9 mouse cellular contexts compared by ENCODE assay signal in the genomic region with DNA sequence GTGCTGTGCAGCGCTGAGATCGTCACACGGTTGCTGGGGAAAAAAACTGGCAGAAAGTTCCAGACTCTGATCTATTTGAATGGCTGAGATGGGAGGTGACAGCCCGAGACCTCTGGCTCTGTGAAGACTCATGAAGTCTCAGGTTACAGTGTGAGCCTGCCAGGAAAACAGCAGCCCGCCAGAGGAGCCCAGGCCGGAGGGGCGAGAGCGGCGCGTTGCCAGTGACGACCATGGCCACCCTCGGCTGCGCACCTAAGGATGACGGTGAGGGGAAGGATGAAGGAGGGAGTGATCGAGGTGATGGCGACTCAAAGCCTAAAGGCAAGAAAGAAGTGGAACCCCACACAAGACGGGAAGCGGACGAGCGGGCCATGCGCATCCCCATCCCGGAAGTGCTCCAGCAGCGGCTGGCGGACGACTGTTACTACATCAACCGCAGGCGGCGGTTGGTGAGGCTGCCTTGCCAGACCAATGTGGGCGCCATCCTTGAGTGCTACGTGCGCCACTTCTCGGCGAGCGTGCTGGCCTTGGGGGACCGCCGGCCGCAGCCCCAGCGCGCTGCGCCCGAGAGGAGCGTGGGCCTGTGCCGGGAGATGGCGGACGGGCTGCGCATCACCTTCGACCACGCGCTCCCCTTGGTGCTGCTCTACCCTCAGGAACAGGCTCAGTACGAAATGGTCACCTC. TPM values are rescaled to one million over a fixed set of nuclear protein-coding genes. Genes with fewer than 3 reads are reported as not detected.
A peak's percentile ranks its signal among the peaks of the same experiment; 100 is the strongest.
DNase-seq lines count a peak whose midpoint lies in the region; ATAC-seq and TF ChIP-seq lines count a peak whose summit lies in the region.
"Had no signal": no experiment of that assay in that cellular context is flagged by ENCODE, and none has a peak within 500 bp of the region (broad histone marks: within the 10 kb centered on the region; RNA-seq: fewer than 3 reads in every experiment).

No protein-coding gene starts in this region.

- no peaks in the 10 kb centered on the region for H3K36me3 ChIP-seq in E14TG2a.4 (ENCODE audit: insufficient read depth, low read length)
- H3K36me3 ChIP-seq in hindbrain, embryonic 10.5 days, result no peaks in the 10 kb centered on the region
- no peaks in the 10 kb centered on the region for H3K36me3 ChIP-seq in lung, embryonic 14.5 days (ENCODE audit: insufficient read depth)
- H3K36me3 ChIP-seq in neural tube, embryonic 15.5 days, result no peaks in the 10 kb centered on the region

- peak; percentile 74 for DNase-seq in cerebellum, adult 9-10 months
- DNase-seq in frontal cortex, adult 2 months (ENCODE audit: extremely low spot score in 1 of 2, low spot score in 1 of 2), result peak; percentile 37 to 77
- DNase-seq in hindbrain, embryonic 10.5 days (ENCODE audit: low spot score), result peak; percentile 84
- DNase-seq in layer of hippocampus, adult 9-10 months (ENCODE audit: low spot score), result peak; percentile 56
- peak; percentile 80 for DNase-seq in lung, embryonic 14.5 days
- peak; percentile 61 for DNase-seq in testis, postnatal 10 days (ENCODE audit: low spot score)

- WGBS in hindbrain, embryonic 10.5 days, result under 1% methylated on average over 50 of the region's 50 CpGs
- under 1% methylated on average over 50 of the region's 50 CpGs for WGBS in lung, embryonic 14.5 days
- WGBS in neural tube, embryonic 15.5 days, result under 1% methylated on average over 50 of the region's 50 CpGs

- TF ChIP-seq CTCF in E14TG2a.4 (conservative IDR thresholded peaks at IDR 0.05; ENCODE audit: low read length), result no peak
- TF ChIP-seq CTCF in lung, embryonic 14.5 days (IDR thresholded peaks at IDR 0.05; ENCODE audit: low read depth), result no peak

- ATAC-seq in lung, embryonic 14.5 days (ENCODE audit: insufficient read depth), result peak; percentile 95
- ATAC-seq in neural tube, embryonic 15.5 days (ENCODE audit: low FRiP score), result peak; percentile 94
- ATAC-seq: Patski had no signal

- H3K27me3 ChIP-seq in E14TG2a.4 (ENCODE audit: insufficient read depth, low read length), result no peaks in the 10 kb centered on the region
- H3K27me3 ChIP-seq in hindbrain, embryonic 10.5 days (ENCODE audit: insufficient read depth, poor library complexity, severe bottlenecking), result no peaks in the 10 kb centered on the region
- H3K27me3 ChIP-seq in lung, embryonic 14.5 days (ENCODE audit: insufficient read depth, low read length), result no peaks in the 10 kb centered on the region
- no peaks in the 10 kb centered on the region for H3K27me3 ChIP-seq in neural tube, embryonic 15.5 days (replicated peaks)
- H3K27me3 ChIP-seq: Patski had no signal

- H3K4me2 ChIP-seq in lung, embryonic 14.5 days, result peak overlapping the region; percentile 83
- H3K4me2 ChIP-seq in neural tube, embryonic 15.5 days, result peak overlapping the region; percentile 78

- peak overlapping the region; percentile 82 for H3K4me3 ChIP-seq in E14TG2a.4 (replicated peaks; ENCODE audit: low read length)
- peak overlapping the region; percentile 69 for H3K4me3 ChIP-seq in hindbrain, embryonic 10.5 days
- peak overlapping the region; percentile 55 for H3K4me3 ChIP-seq in lung, embryonic 14.5 days (ENCODE audit: low read depth, low read length)
- peak overlapping the region; percentile 64 for H3K4me3 ChIP-seq in neural tube, embryonic 15.5 days (replicated peaks)

- H3K4me1 ChIP-seq in E14TG2a.4 (replicated peaks; ENCODE audit: low read depth, low read length), result peaks cover 4% of the 10 kb centered on the region; the same call in 1 of the 2 replicates
- H3K4me1 ChIP-seq in hindbrain, embryonic 10.5 days (replicated peaks), result peaks cover 11% of the 10 kb centered on the region
- H3K4me1 ChIP-seq in lung, embryonic 14.5 days (ENCODE audit: insufficient read depth), result no peaks in the 10 kb centered on the region
- peaks cover 10% of the 10 kb centered on the region for H3K4me1 ChIP-seq in neural tube, embryonic 15.5 days

- peak overlapping the region; percentile 93 for H3K27ac ChIP-seq in hindbrain, embryonic 10.5 days
- H3K27ac ChIP-seq in lung, embryonic 14.5 days (ENCODE audit: low read depth), result peak overlapping the region; percentile 36; the same call in 1 of the 2 replicates
- peak overlapping the region; percentile 92 for H3K27ac ChIP-seq in neural tube, embryonic 15.5 days (replicated peaks)

- H3K9me3 ChIP-seq in E14TG2a.4 (ENCODE audit: low read length), result no peaks in the 10 kb centered on the region
- no peaks in the 10 kb centered on the region for H3K9me3 ChIP-seq in hindbrain, embryonic 10.5 days
- H3K9me3 ChIP-seq in lung, embryonic 14.5 days (ENCODE audit: low read depth, low read length), result no peaks in the 10 kb centered on the region
- no peaks in the 10 kb centered on the region for H3K9me3 ChIP-seq in neural tube, embryonic 15.5 days (replicated peaks)

- H3K9ac ChIP-seq in lung, embryonic 14.5 days, result peak overlapping the region; percentile 66
- peak overlapping the region; percentile 78 for H3K9ac ChIP-seq in neural tube, embryonic 15.5 days (replicated peaks)

RNA-seq across cellular contexts. Expression of a gene that starts 8.4 kb away (rescaled TPM):
- 16.9 and 19.2 TPM in 2 replicates for polyA plus RNA-seq in frontal cortex, adult 2 months (2012; rRNA removed)
- 6.8 and 10.2 TPM in 2 replicates for polyA plus RNA-seq in hindbrain, embryonic 10.5 days (2016; fragmentation: Nextera tagmentation; extraction: Ambion mirVana)
- 4.8 and 5.3 TPM in 2 replicates for polyA plus RNA-seq in lung, embryonic 14.5 days (2014; fragmentation: Nextera tagmentation; extraction: Ambion mirVana)
- 11.8 and 13.2 TPM in 2 replicates for polyA plus RNA-seq in neural tube, embryonic 15.5 days (2015; fragmentation: Nextera tagmentation; extraction: Ambion mirVana)

Comparison
In these comparisons a context has a peak if more than half of its experiments do, and no peak if none do; other contexts are left out.
1. Peak in every context shown above with its lines: DNase-seq, ATAC-seq, H3K4me3 ChIP-seq and H3K27ac ChIP-seq.
2. H3K27ac ChIP-seq: peak in every context shown above with its lines; median percentile 93 in hindbrain, embryonic 10.5 days; 92 in neural tube, embryonic 15.5 days; 36 in lung, embryonic 14.5 days.